Comparison of ENCODE assay signal across 22 mouse cellular contexts in genomic region chr14:97611438-97611837, GRCm38 (mm10).
DNase-seq lines count a peak whose midpoint lies in the region; ATAC-seq and TF ChIP-seq lines count a peak whose summit lies in the region.
"Had no signal": no experiment of that assay in that cellular context is flagged by ENCODE, and none has a peak within 500 bp of the region (broad histone marks: within the 10 kb centered on the region; RNA-seq: fewer than 3 reads in every experiment).

No protein-coding gene starts in this region.

- H3K4me2 ChIP-seq in kidney, postnatal 0 days (ENCODE audit: low read length): no peak overlapping the region
- no peak overlapping the region for H3K4me2 ChIP-seq in kidney, embryonic 14.5 days (replicated peaks; ENCODE audit: low read depth, low read length)
- H3K4me2 ChIP-seq in lung, embryonic 14.5 days: no peak overlapping the region
- H3K4me2 ChIP-seq in lung, embryonic 15.5 days: no peak overlapping the region
- H3K4me2 ChIP-seq in lung, embryonic 16.5 days (ENCODE audit: low read depth, low read length): no peak overlapping the region

- no peak overlapping the region for H3K9ac ChIP-seq in kidney, postnatal 0 days (ENCODE audit: low read depth, low read length)
- no peak overlapping the region for H3K9ac ChIP-seq in kidney, embryonic 14.5 days (ENCODE audit: low read depth, low read length)
- H3K9ac ChIP-seq in lung, embryonic 14.5 days: no peak overlapping the region
- H3K9ac ChIP-seq in lung, embryonic 15.5 days: no peak overlapping the region
- H3K9ac ChIP-seq in lung, embryonic 16.5 days (ENCODE audit: low read length): no peak overlapping the region

- DNase-seq in kidney, postnatal 0 days (ENCODE audit: low spot score): peak; percentile 66
- peak; percentile 51 for DNase-seq in lung, embryonic 14.5 days
- no peak for DNase-seq in lung, postnatal 25 days (ENCODE audit: low spot score)
- no peak for DNase-seq in lung, adult 18-20 months
- DNase-seq in lung, postnatal 10 days: no peak
- DNase-seq: adrenal gland, adult 2 months; adrenal gland, adult 8-10 months; adrenal gland, postnatal 10 days; adrenal gland, postnatal 14 days; adrenal gland, postnatal 25 days; adrenal gland, postnatal 36 days; B cell, adult 2 months; cerebellum, adult 11 months; cerebellum, adult 11-12 months had no signal

- no peak overlapping the region for H3K27ac ChIP-seq in kidney, postnatal 0 days
- no peak overlapping the region for H3K27ac ChIP-seq in kidney, embryonic 14.5 days (ENCODE audit: low read depth, low read length)
- no peak overlapping the region for H3K27ac ChIP-seq in lung, embryonic 14.5 days (ENCODE audit: low read depth)
- H3K27ac ChIP-seq in lung, embryonic 15.5 days: no peak overlapping the region
- H3K27ac ChIP-seq in lung, embryonic 16.5 days (ENCODE audit: low read length): peak overlapping the region; percentile 49; the same call in 1 of the 2 replicates

- no peak overlapping the region for H3K4me3 ChIP-seq in kidney, postnatal 0 days (replicated peaks; ENCODE audit: low read depth, low read length)
- no peak overlapping the region for H3K4me3 ChIP-seq in kidney, embryonic 14.5 days (ENCODE audit: low read length)
- H3K4me3 ChIP-seq in lung, embryonic 14.5 days (ENCODE audit: low read depth, low read length): no peak overlapping the region
- H3K4me3 ChIP-seq in lung, embryonic 15.5 days: no peak overlapping the region
- no peak overlapping the region for H3K4me3 ChIP-seq in lung, embryonic 16.5 days (ENCODE audit: low read length)

- ATAC-seq in kidney, postnatal 0 days (replicated peaks; ENCODE audit: low FRiP score, low read depth): no peak
- no peak for ATAC-seq in kidney, embryonic 14.5 days (ENCODE audit: low FRiP score, low TSS enrichment)
- ATAC-seq in lung, embryonic 14.5 days (ENCODE audit: insufficient read depth): peak; percentile 66
- ATAC-seq in lung, embryonic 15.5 days (ENCODE audit: borderline replicate concordance, extremely low read depth, low FRiP score, low TSS enrichment): peak; percentile 72; the same call in 1 of the 2 replicates
- peak; percentile 74 for ATAC-seq in lung, embryonic 16.5 days (ENCODE audit: low read depth)
- ATAC-seq: activated CD4-positive, CD25-positive, alpha-beta regulatory T cell, adult 4 months; CD4-positive, CD25-positive, alpha-beta regulatory T cell, adult 4 months; Patski had no signal

- no peaks in the 10 kb centered on the region for H3K4me1 ChIP-seq in kidney, postnatal 0 days (replicated peaks; ENCODE audit: insufficient read depth, low read length)
- no peaks in the 10 kb centered on the region for H3K4me1 ChIP-seq in kidney, embryonic 14.5 days (ENCODE audit: control insufficient read depth, insufficient read depth, low read length)
- H3K4me1 ChIP-seq in lung, embryonic 14.5 days (ENCODE audit: insufficient read depth): no peaks in the 10 kb centered on the region
- H3K4me1 ChIP-seq in lung, embryonic 15.5 days: no peaks in the 10 kb centered on the region
- H3K4me1 ChIP-seq in lung, embryonic 16.5 days (replicated peaks; ENCODE audit: control insufficient read depth, insufficient read depth, low read length): no peaks in the 10 kb centered on the region

- no peaks in the 10 kb centered on the region for H3K27me3 ChIP-seq in kidney, postnatal 0 days (ENCODE audit: insufficient read depth, low read length)
- no peaks in the 10 kb centered on the region for H3K27me3 ChIP-seq in kidney, embryonic 14.5 days (ENCODE audit: control insufficient read depth, insufficient read depth, low read length)
- no peaks in the 10 kb centered on the region for H3K27me3 ChIP-seq in lung, embryonic 14.5 days (ENCODE audit: insufficient read depth, low read length)
- no peaks in the 10 kb centered on the region for H3K27me3 ChIP-seq in lung, embryonic 15.5 days
- H3K27me3 ChIP-seq in lung, embryonic 16.5 days (ENCODE audit: control insufficient read depth, insufficient read depth, low read depth, low read length): no peaks in the 10 kb centered on the region
- H3K27me3 ChIP-seq: CH12.LX, Patski had no signal

- WGBS in kidney, postnatal 0 days: 79% methylated on average over 1 of the region's 1 CpGs
- WGBS in kidney, embryonic 14.5 days: 79% methylated on average over 1 of the region's 1 CpGs
- 27% methylated on average over 1 of the region's 1 CpGs for WGBS in lung, embryonic 14.5 days
- WGBS in lung, embryonic 15.5 days: 31% methylated on average over 1 of the region's 1 CpGs
- 30% methylated on average over 1 of the region's 1 CpGs for WGBS in lung, embryonic 16.5 days

- H3K9me3 ChIP-seq in kidney, postnatal 0 days (replicated peaks; ENCODE audit: low read length): no peaks in the 10 kb centered on the region
- no peaks in the 10 kb centered on the region for H3K9me3 ChIP-seq in kidney, embryonic 14.5 days (ENCODE audit: control insufficient read depth, low read length)
- H3K9me3 ChIP-seq in lung, embryonic 14.5 days (ENCODE audit: low read depth, low read length): no peaks in the 10 kb centered on the region
- H3K9me3 ChIP-seq in lung, embryonic 15.5 days: no peaks in the 10 kb centered on the region
- no peaks in the 10 kb centered on the region for H3K9me3 ChIP-seq in lung, embryonic 16.5 days (ENCODE audit: control insufficient read depth, low read length)
- H3K9me3 ChIP-seq: G1E had no signal

- no peak for TF ChIP-seq CTCF in kidney, postnatal 0 days (IDR thresholded peaks at IDR 0.05; ENCODE audit: low read depth)
- TF ChIP-seq CTCF in lung, embryonic 14.5 days (IDR thresholded peaks at IDR 0.05; ENCODE audit: low read depth): no peak

- H3K36me3 ChIP-seq in kidney, postnatal 0 days (ENCODE audit: insufficient read depth, low read length): no peaks in the 10 kb centered on the region
- H3K36me3 ChIP-seq in kidney, embryonic 14.5 days (ENCODE audit: control insufficient read depth, insufficient read depth, low read length): no peaks in the 10 kb centered on the region
- no peaks in the 10 kb centered on the region for H3K36me3 ChIP-seq in lung, embryonic 14.5 days (ENCODE audit: insufficient read depth)
- H3K36me3 ChIP-seq in lung, embryonic 15.5 days: no peaks in the 10 kb centered on the region
- no peaks in the 10 kb centered on the region for H3K36me3 ChIP-seq in lung, embryonic 16.5 days (ENCODE audit: control insufficient read depth, insufficient read depth, low read length)
- H3K36me3 ChIP-seq: G1E had no signal

Comparison
In these comparisons a context has a peak if more than half of its experiments do, and no peak if none do; other contexts are left out.
1. DNase-seq: peak in kidney, postnatal 0 days (single experiment) and lung, embryonic 14.5 days (single experiment); none in lung, postnatal 25 days (single experiment), lung, adult 18-20 months (0 of 2) and lung, postnatal 10 days (single experiment).
2. ATAC-seq: peak in lung, embryonic 14.5 days (single experiment), lung, embryonic 15.5 days (single experiment) and lung, embryonic 16.5 days (single experiment); none in kidney, postnatal 0 days (single experiment) and kidney, embryonic 14.5 days (single experiment).